Mouse (Mus musculus): Measurements from ENCODE around the gene Polg2.
"Not testable (repeated sequence)": the region's sequence is repeated elsewhere in the genome, so short reads cannot be mapped to it uniquely, and the experiment has no call there.

Gene Polg2

GRCm38 (mm10) chr11:106779388-106780088 is at the start of gene Polg2:
Polg2 (minus strand) TSS chr11:106779537.
- peak; percentile 89 to 93 for DNase-seq (ENCODE audit: low spot score in 2 of 2)

- DNase-seq (ENCODE audit: low spot score in 2 of 2) = no peak
These were observed 48.7 kb upstream of the Polg2 start for GRCm38 (mm10) chr11:106828079-106828478.

- DNase-seq (ENCODE audit: low spot score in 2 of 2) = no peak
These were observed 45.1 kb upstream of the Polg2 start for GRCm38 (mm10) chr11:106824403-106824802.

GRCm38 (mm10) chr11:106823741-106824140 is 44.4 kb upstream of the Polg2 start:
- DNase-seq (ENCODE audit: low spot score in 2 of 2) = no peak

GRCm38 (mm10) chr11:106822911-106823310 is 43.6 kb upstream of the Polg2 start:
- DNase-seq (ENCODE audit: low spot score in 2 of 2) = peak; percentile 62 to 74

- DNase-seq (ENCODE audit: low spot score in 2 of 2) = no peak
These were observed 43.2 kb upstream of the Polg2 start for GRCm38 (mm10) chr11:106822491-106822890.

GRCm38 (mm10) chr11:106821397-106821796 is 42.1 kb upstream of the Polg2 start:
- no peak for DNase-seq (ENCODE audit: low spot score in 2 of 2)

GRCm38 (mm10) chr11:106820972-106821371 is 41.6 kb upstream of the Polg2 start:
- no peak for DNase-seq (ENCODE audit: low spot score in 2 of 2)

GRCm38 (mm10) chr11:106820252-106820651 is 40.9 kb upstream of the Polg2 start:
- DNase-seq (ENCODE audit: low spot score in 2 of 2) = no peak

- DNase-seq (ENCODE audit: low spot score in 2 of 2) = no peak
These were observed 40.3 kb upstream of the Polg2 start for GRCm38 (mm10) chr11:106819595-106819994.

GRCm38 (mm10) chr11:106818341-106818740 is 39.0 kb upstream of the Polg2 start:
- DNase-seq (ENCODE audit: low spot score in 2 of 2) = no peak

- DNase-seq (ENCODE audit: low spot score in 2 of 2) = no peak
These were observed 38.5 kb upstream of the Polg2 start for GRCm38 (mm10) chr11:106817808-106818207.

GRCm38 (mm10) chr11:106817156-106817555 is 37.8 kb upstream of the Polg2 start:
- DNase-seq (ENCODE audit: low spot score in 2 of 2) = peak in 1 of 2 experiments; percentile 25

GRCm38 (mm10) chr11:106816316-106816715 is 37.0 kb upstream of the Polg2 start:
- no peak for DNase-seq (ENCODE audit: low spot score in 2 of 2)

- DNase-seq (ENCODE audit: low spot score in 2 of 2) = peak in 1 of 2 experiments; percentile 34
These were observed 36.4 kb upstream of the Polg2 start for GRCm38 (mm10) chr11:106815761-106816160.

GRCm38 (mm10) chr11:106815331-106815730 is 36.0 kb upstream of the Polg2 start:
- DNase-seq (ENCODE audit: low spot score in 2 of 2) = no peak

- no peak for DNase-seq (ENCODE audit: low spot score in 2 of 2)
These were observed 35.4 kb upstream of the Polg2 start for GRCm38 (mm10) chr11:106814601-106815320.

GRCm38 (mm10) chr11:106812410-106813136 is 33.2 kb upstream of the Polg2 start:
- no peak for DNase-seq (ENCODE audit: low spot score in 2 of 2)

GRCm38 (mm10) chr11:106807442-106807841 is 28.1 kb upstream of the Polg2 start:
- not testable (repeated sequence) for DNase-seq (ENCODE audit: low spot score in 2 of 2)

- no peak for DNase-seq (ENCODE audit: low spot score in 2 of 2)
These were observed 22.8 kb upstream of the Polg2 start for GRCm38 (mm10) chr11:106802069-106802627.

GRCm38 (mm10) chr11:106795679-106796078 is 16.3 kb upstream of the Polg2 start:
- no peak for DNase-seq (ENCODE audit: low spot score in 2 of 2)

GRCm38 (mm10) chr11:106793846-106794245 is 14.5 kb upstream of the Polg2 start:
- DNase-seq (ENCODE audit: low spot score in 2 of 2) = no peak

Measured in right cerebral cortex, postnatal 36 days (tissue).